Mouse (Mus musculus): ENCODE data around the gene Atp6v0b. TPM values are rescaled to one million over a fixed set of nuclear protein-coding genes. Genes with fewer than 3 reads are reported as not detected.

The Atp6v0b gene
- polyA plus RNA-seq, 1 experiment from 2014 or later = 492 TPM

- peaks cover 5% of the 10 kb centered on the region; the same call in 1 of the 2 replicates for H3K36me3 ChIP-seq
- peaks cover 4% of the 10 kb centered on the region; the same call in 1 of the 2 replicates for H3K27me3 ChIP-seq
- no peak overlapping the region for H3K4me2 ChIP-seq
- no peak overlapping the region for H3K27ac ChIP-seq
- WGBS = 86% methylated on average over 6 of the region's 6 CpGs
- no peak overlapping the region for H3K9ac ChIP-seq
- no peak overlapping the region for H3K4me3 ChIP-seq
- ATAC-seq (ENCODE audit: low FRiP score) = no peak
- H3K4me1 ChIP-seq (replicated peaks) = peaks cover 42% of the 10 kb centered on the region
- no peaks in the 10 kb centered on the region for H3K9me3 ChIP-seq
Measured at GRCm38 (mm10) chr4:117867000-117867399, 20.1 kb downstream of the Atp6v0b start.

- H3K9ac ChIP-seq = no peak overlapping the region
- no peak overlapping the region for H3K4me3 ChIP-seq
- no peak overlapping the region for H3K4me2 ChIP-seq
- ATAC-seq (ENCODE audit: low FRiP score) = no peak
- H3K27ac ChIP-seq = no peak overlapping the region
- peaks cover 38% of the 10 kb centered on the region for H3K4me1 ChIP-seq (replicated peaks)
- WGBS = 57% methylated on average over 9 of the region's 9 CpGs
- peaks cover 4% of the 10 kb centered on the region; the same call in 1 of the 2 replicates for H3K27me3 ChIP-seq
- no peaks in the 10 kb centered on the region for H3K36me3 ChIP-seq
- no peaks in the 10 kb centered on the region for H3K9me3 ChIP-seq
Measured at GRCm38 (mm10) chr4:117866083-117866482, 21.1 kb downstream of the Atp6v0b start.

- Histone ChIP-seq H3K36me3 (no peaks in the 10 kb centered on the region), H3K4me2 (no peak overlapping the region), H3K27ac (no peak overlapping the region), H3K27me3 (peaks cover 4% of the 10 kb centered on the region; the same call in 1 of the 2 replicates), H3K9ac (no peak overlapping the region), H3K4me3 (no peak overlapping the region), H3K9me3 (no peaks in the 10 kb centered on the region), H3K4me1 (replicated peaks) (peaks cover 30% of the 10 kb centered on the region)
- ATAC-seq (ENCODE audit: low FRiP score) = peak; percentile 74
- WGBS = 31% methylated on average over 4 of the region's 4 CpGs
Measured at GRCm38 (mm10) chr4:117862823-117863222, 24.3 kb downstream of the Atp6v0b start.

- Histone ChIP-seq H3K36me3 (peaks cover 4% of the 10 kb centered on the region; the same call in 1 of the 2 replicates), H3K9me3 (no peaks in the 10 kb centered on the region), H3K4me1 (replicated peaks) (peaks cover 25% of the 10 kb centered on the region), H3K4me2 (no peak overlapping the region), H3K4me3 (no peak overlapping the region), H3K27ac (0 out of 2 replicates have a peak overlapping the region, but pooled peaks have one; percentile 2), H3K9ac (no peak overlapping the region), H3K27me3 (no peaks in the 10 kb centered on the region)
- ATAC-seq (ENCODE audit: low FRiP score) = no peak
- 86% methylated on average over 9 of the region's 9 CpGs for WGBS
Measured at GRCm38 (mm10) chr4:117860570-117860969, 26.6 kb downstream of the Atp6v0b start.

- no peak for ATAC-seq (ENCODE audit: low FRiP score)
- H3K36me3 ChIP-seq = peaks cover 4% of the 10 kb centered on the region; the same call in 1 of the 2 replicates
- 53% methylated on average over 3 of the region's 3 CpGs for WGBS
- no peak overlapping the region for H3K4me2 ChIP-seq
- no peak overlapping the region for H3K4me3 ChIP-seq
- 0 out of 2 replicates have a peak overlapping the region, but pooled peaks have one; percentile 5 for H3K27ac ChIP-seq
- 0 out of 2 replicates have a peak, but pooled peaks cover under 1% of the 10 kb centered on the region for H3K27me3 ChIP-seq
- H3K4me1 ChIP-seq (replicated peaks) = peaks cover 36% of the 10 kb centered on the region
- H3K9ac ChIP-seq = no peak overlapping the region
- H3K9me3 ChIP-seq = no peaks in the 10 kb centered on the region
Measured at GRCm38 (mm10) chr4:117858794-117859193, 28.3 kb downstream of the Atp6v0b start.

GRCm38 (mm10) chr4:117855146-117855545 lies 32.0 kb downstream of the Atp6v0b start:
- no peaks in the 10 kb centered on the region for H3K9me3 ChIP-seq
- no peak overlapping the region for H3K4me2 ChIP-seq
- peak; percentile 29; the same call in 1 of the 2 replicates for ATAC-seq (ENCODE audit: low FRiP score)
- peaks cover 36% of the 10 kb centered on the region for H3K4me1 ChIP-seq (replicated peaks)
- H3K27me3 ChIP-seq = 0 out of 2 replicates have a peak, but pooled peaks cover 3% of the 10 kb centered on the region
- no peak overlapping the region for H3K9ac ChIP-seq
- peaks cover 4% of the 10 kb centered on the region; the same call in 1 of the 2 replicates for H3K36me3 ChIP-seq
- H3K4me3 ChIP-seq = no peak overlapping the region
- WGBS = 64% methylated on average over 9 of the region's 9 CpGs
- H3K27ac ChIP-seq = peak overlapping the region; percentile 67

- H3K9ac ChIP-seq = no peak overlapping the region
- no peak overlapping the region for H3K27ac ChIP-seq
- no peaks in the 10 kb centered on the region for H3K9me3 ChIP-seq
- H3K36me3 ChIP-seq = peaks cover 4% of the 10 kb centered on the region; the same call in 1 of the 2 replicates
- no peak overlapping the region for H3K4me2 ChIP-seq
- no peak overlapping the region for H3K4me3 ChIP-seq
- ATAC-seq (ENCODE audit: low FRiP score) = no peak
- H3K27me3 ChIP-seq = 0 out of 2 replicates have a peak, but pooled peaks cover 5% of the 10 kb centered on the region
- 87% methylated on average over 10 of the region's 10 CpGs for WGBS
- peaks cover 43% of the 10 kb centered on the region for H3K4me1 ChIP-seq (replicated peaks)
Measured at GRCm38 (mm10) chr4:117852152-117852868, 34.8 kb downstream of the Atp6v0b start.

- 80% methylated on average over 7 of the region's 7 CpGs for WGBS
- H3K4me1 ChIP-seq (replicated peaks) = peaks cover 50% of the 10 kb centered on the region
- H3K27ac ChIP-seq = 0 out of 2 replicates have a peak overlapping the region, but pooled peaks have one; percentile 8
Measured at GRCm38 (mm10) chr4:117850871-117851270, 36.3 kb downstream of the Atp6v0b start.

GRCm38 (mm10) chr4:117850176-117850575 lies 37.0 kb downstream of the Atp6v0b start:
- Histone ChIP-seq H3K27ac (peak overlapping the region; percentile 70), H3K36me3 (no peaks in the 10 kb centered on the region), H3K4me1 (replicated peaks) (peaks cover 46% of the 10 kb centered on the region), H3K9me3 (no peaks in the 10 kb centered on the region), H3K27me3 (0 out of 2 replicates have a peak, but pooled peaks cover 5% of the 10 kb centered on the region), H3K4me2 (peak overlapping the region; percentile 1; the same call in 1 of the 2 replicates), H3K9ac (no peak overlapping the region), H3K4me3 (no peak overlapping the region)
- 77% methylated on average over 7 of the region's 7 CpGs for WGBS
- no peak for ATAC-seq (ENCODE audit: low FRiP score)

More at GRCm38 (mm10) chr4:117850871-117851270, 36.3 kb downstream of the Atp6v0b start:
- Histone ChIP-seq H3K36me3 (no peaks in the 10 kb centered on the region), H3K4me3 (no peak overlapping the region), H3K27me3 (0 out of 2 replicates have a peak, but pooled peaks cover 5% of the 10 kb centered on the region), H3K4me2 (no peak overlapping the region), H3K9me3 (no peaks in the 10 kb centered on the region), H3K9ac (no peak overlapping the region)
- ATAC-seq (ENCODE audit: low FRiP score) = no peak

- 23% methylated on average over 5 of the region's 5 CpGs for WGBS
- peak overlapping the region; percentile 49; the same call in 1 of the 2 replicates for H3K9ac ChIP-seq
- H3K36me3 ChIP-seq = no peaks in the 10 kb centered on the region
- 0 out of 2 replicates have a peak, but pooled peaks cover 5% of the 10 kb centered on the region for H3K27me3 ChIP-seq
- no peak overlapping the region for H3K4me3 ChIP-seq
- peaks cover 39% of the 10 kb centered on the region for H3K4me1 ChIP-seq (replicated peaks)
- no peaks in the 10 kb centered on the region for H3K9me3 ChIP-seq
- ATAC-seq (ENCODE audit: low FRiP score) = peak; percentile 70
- peak overlapping the region; percentile 11 for H3K4me2 ChIP-seq
- H3K27ac ChIP-seq = peak overlapping the region; percentile 70
Measured at GRCm38 (mm10) chr4:117849506-117849905, 37.6 kb downstream of the Atp6v0b start.

GRCm38 (mm10) chr4:117849063-117849462 lies 38.1 kb downstream of the Atp6v0b start:
- H3K4me3 ChIP-seq = no peak overlapping the region
- H3K27ac ChIP-seq = peak overlapping the region; percentile 69

GRCm38 (mm10) chr4:117847011-117847410 lies 40.1 kb downstream of the Atp6v0b start:
- H3K9ac ChIP-seq = no peak overlapping the region
- H3K27ac ChIP-seq = peak overlapping the region; percentile 4; the same call in 1 of the 2 replicates
- H3K36me3 ChIP-seq = no peaks in the 10 kb centered on the region
- no peak overlapping the region for H3K4me2 ChIP-seq
- 0 out of 2 replicates have a peak, but pooled peaks cover 3% of the 10 kb centered on the region for H3K27me3 ChIP-seq
- peaks cover 36% of the 10 kb centered on the region for H3K4me1 ChIP-seq (replicated peaks)
- no peaks in the 10 kb centered on the region for H3K9me3 ChIP-seq
- no peak for ATAC-seq (ENCODE audit: low FRiP score)
- WGBS = 23% methylated on average over 2 of the region's 2 CpGs
- H3K4me3 ChIP-seq = no peak overlapping the region

More at GRCm38 (mm10) chr4:117849063-117849462, 38.1 kb downstream of the Atp6v0b start:
- peaks cover 36% of the 10 kb centered on the region for H3K4me1 ChIP-seq (replicated peaks)
- H3K27me3 ChIP-seq = 0 out of 2 replicates have a peak, but pooled peaks cover 5% of the 10 kb centered on the region
- peak overlapping the region; percentile 49; the same call in 1 of the 2 replicates for H3K9ac ChIP-seq
- 44% methylated on average over 17 of the region's 17 CpGs for WGBS
- ATAC-seq (ENCODE audit: low FRiP score) = peak; percentile 37; the same call in 1 of the 2 replicates
- no peaks in the 10 kb centered on the region for H3K9me3 ChIP-seq
- no peaks in the 10 kb centered on the region for H3K36me3 ChIP-seq
- peak overlapping the region; percentile 11 for H3K4me2 ChIP-seq

Data from hindbrain, embryonic 13.5 days (tissue).